Mouse (Mus musculus): ENCODE results near the gene Bola1. TPM values are rescaled to one million over a fixed set of nuclear protein-coding genes. Genes with fewer than 3 reads are reported as not detected.
A peak's percentile ranks its signal among the peaks of the same experiment; 100 is the strongest.

Bola1 gene
- polyA plus RNA-seq, 1 experiment from 2014 or later, result 45.6 TPM

GRCm38 (mm10) chr3:96236834-96237334 is 17.4 kb upstream of the Bola1 start:
- WGBS, result 79% methylated on average over 4 of the region's 4 CpGs
- no peak for ATAC-seq (ENCODE audit: insufficient number of reproducible peaks, low FRiP score)
- peak overlapping the region; percentile 60 for H3K27ac ChIP-seq (ENCODE audit: poor library complexity, severe bottlenecking)

DNA sequence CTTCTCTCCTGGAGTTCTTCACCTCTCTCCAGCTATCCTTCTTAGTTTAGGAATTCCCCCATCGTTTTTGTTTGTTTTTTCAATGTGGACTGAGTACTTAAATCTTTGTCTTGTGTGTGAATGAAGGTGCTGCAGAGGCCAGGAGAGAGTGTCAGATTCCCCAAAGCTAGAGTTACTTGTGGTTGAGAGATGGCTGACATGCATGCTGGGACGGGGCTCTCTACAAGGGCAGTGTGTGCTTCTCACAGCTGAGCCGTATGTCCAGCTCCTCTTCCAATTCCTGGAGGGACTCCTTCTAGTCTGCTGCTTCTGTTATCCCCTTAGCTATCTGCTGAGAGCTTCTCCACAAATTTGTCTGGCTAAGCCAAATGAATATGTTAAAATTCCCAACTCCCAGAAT is 16.3 kb upstream of the Bola1 start:
- WGBS, result 53% methylated on average over 3 of the region's 3 CpGs
- Histone ChIP-seq H3K4me3 (no peak overlapping the region), H3K36me3 (no peaks in the 10 kb centered on the region), H3K9ac (no peak overlapping the region), H3K27me3 (replicated peaks) (no peaks in the 10 kb centered on the region), H3K4me2 (no peak overlapping the region), H3K9me3 (replicated peaks) (no peaks in the 10 kb centered on the region), H3K27ac (ENCODE audit: poor library complexity, severe bottlenecking) (no peak overlapping the region), H3K4me1 (replicated peaks) (peaks cover 21% of the 10 kb centered on the region)
- no peak for ATAC-seq (ENCODE audit: insufficient number of reproducible peaks, low FRiP score)

More at GRCm38 (mm10) chr3:96236834-96237334, 17.4 kb upstream of the Bola1 start:
- H3K36me3 ChIP-seq, result no peaks in the 10 kb centered on the region
- H3K9me3 ChIP-seq (replicated peaks), result no peaks in the 10 kb centered on the region
- peak overlapping the region; percentile 80 for H3K4me2 ChIP-seq
- H3K27me3 ChIP-seq (replicated peaks), result no peaks in the 10 kb centered on the region
- H3K9ac ChIP-seq, result peak overlapping the region; percentile 74
- H3K4me3 ChIP-seq, result peak overlapping the region; percentile 51
- peaks cover 21% of the 10 kb centered on the region for H3K4me1 ChIP-seq (replicated peaks)

GRCm38 (mm10) chr3:96234914-96235313 is 15.4 kb upstream of the Bola1 start:
- H3K9ac ChIP-seq, result no peak overlapping the region
- no peak overlapping the region for H3K4me3 ChIP-seq
- H3K27ac ChIP-seq (ENCODE audit: poor library complexity, severe bottlenecking), result no peak overlapping the region
- no peaks in the 10 kb centered on the region for H3K9me3 ChIP-seq (replicated peaks)
- ATAC-seq (ENCODE audit: insufficient number of reproducible peaks, low FRiP score), result no peak
- no peaks in the 10 kb centered on the region for H3K36me3 ChIP-seq
- WGBS, result 88% methylated on average over 2 of the region's 2 CpGs
- H3K27me3 ChIP-seq (replicated peaks), result no peaks in the 10 kb centered on the region
- no peak overlapping the region for H3K4me2 ChIP-seq
- peaks cover 19% of the 10 kb centered on the region for H3K4me1 ChIP-seq (replicated peaks)

GRCm38 (mm10) chr3:96231758-96232120 is 12.2 kb upstream of the Bola1 start:
- H3K4me3 ChIP-seq, result no peak overlapping the region
- H3K27me3 ChIP-seq (replicated peaks), result no peaks in the 10 kb centered on the region
- no peak overlapping the region for H3K4me2 ChIP-seq
- ATAC-seq (ENCODE audit: insufficient number of reproducible peaks, low FRiP score), result no peak
- H3K4me1 ChIP-seq (replicated peaks), result peaks cover 9% of the 10 kb centered on the region
- no peak overlapping the region for H3K27ac ChIP-seq (ENCODE audit: poor library complexity, severe bottlenecking)
- H3K9ac ChIP-seq, result no peak overlapping the region
- WGBS, result 42% methylated on average over 2 of the region's 2 CpGs
- H3K36me3 ChIP-seq, result no peaks in the 10 kb centered on the region
- H3K9me3 ChIP-seq (replicated peaks), result no peaks in the 10 kb centered on the region

DNA sequence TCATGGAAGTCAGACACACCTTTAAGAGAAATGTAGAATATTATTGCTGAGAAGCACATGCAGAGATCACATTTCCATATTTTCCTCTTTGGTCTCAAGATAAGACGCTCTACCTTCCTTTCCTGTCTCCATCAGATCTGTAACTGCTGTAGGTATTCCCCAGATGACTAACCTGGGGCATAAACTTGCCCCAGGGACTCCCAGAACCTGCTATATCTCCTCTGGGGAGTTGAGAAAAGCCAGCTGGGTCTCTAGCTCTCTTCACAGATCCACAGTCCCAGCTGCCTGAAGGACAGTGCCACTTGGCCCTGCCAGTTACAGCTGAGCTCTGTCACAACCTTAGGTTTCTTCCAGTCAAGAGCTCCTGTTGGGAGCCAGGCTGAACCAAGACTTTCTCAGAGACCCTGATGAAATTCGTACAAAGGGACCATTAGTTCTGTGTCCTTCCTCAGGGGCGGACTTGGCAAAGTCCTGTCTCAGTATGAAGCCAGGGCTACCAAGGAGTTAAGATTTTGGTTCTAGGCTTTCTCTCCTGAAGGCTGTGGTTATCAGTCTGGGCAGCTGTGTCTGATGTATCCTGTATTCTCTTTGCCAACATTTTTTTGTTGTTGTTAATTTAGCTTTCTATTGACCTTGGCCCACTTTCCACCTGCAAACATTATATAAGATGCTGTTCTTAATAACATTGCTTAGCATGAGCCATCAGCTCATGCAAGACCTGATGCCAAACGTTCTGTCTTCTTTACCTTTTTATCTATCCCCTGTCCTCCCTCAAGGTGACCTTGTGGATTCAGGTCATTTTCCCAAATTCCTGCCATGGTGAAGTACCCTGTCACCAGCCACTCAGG is 11.6 kb upstream of the Bola1 start:
- Histone ChIP-seq H3K4me1 (replicated peaks) (peaks cover 13% of the 10 kb centered on the region; the same call in 1 of the 2 replicates), H3K9me3 (replicated peaks) (no peaks in the 10 kb centered on the region), H3K9ac (no peak overlapping the region), H3K4me3 (no peak overlapping the region), H3K36me3 (no peaks in the 10 kb centered on the region), H3K27ac (ENCODE audit: poor library complexity, severe bottlenecking) (no peak overlapping the region), H3K4me2 (no peak overlapping the region), H3K27me3 (replicated peaks) (no peaks in the 10 kb centered on the region)
- WGBS, result 65% methylated on average over 4 of the region's 4 CpGs
- ATAC-seq (ENCODE audit: insufficient number of reproducible peaks, low FRiP score), result no peak

- H3K4me2 ChIP-seq, result no peak overlapping the region
- no peaks in the 10 kb centered on the region for H3K36me3 ChIP-seq
- no peak overlapping the region for H3K9ac ChIP-seq
- H3K27ac ChIP-seq (ENCODE audit: poor library complexity, severe bottlenecking), result no peak overlapping the region
- WGBS, result 53% methylated on average over 2 of the region's 2 CpGs
- H3K9me3 ChIP-seq (replicated peaks), result no peaks in the 10 kb centered on the region
- no peak overlapping the region for H3K4me3 ChIP-seq
- peaks cover 16% of the 10 kb centered on the region for H3K4me1 ChIP-seq (replicated peaks)
- ATAC-seq (ENCODE audit: insufficient number of reproducible peaks, low FRiP score), result no peak
- H3K27me3 ChIP-seq (replicated peaks), result no peaks in the 10 kb centered on the region
Observed at GRCm38 (mm10) chr3:96230404-96230803, 10.9 kb upstream of the Bola1 start.

- Histone ChIP-seq H3K9ac (no peak overlapping the region), H3K27me3 (replicated peaks) (no peaks in the 10 kb centered on the region), H3K4me1 (replicated peaks) (peaks cover 24% of the 10 kb centered on the region), H3K9me3 (replicated peaks) (no peaks in the 10 kb centered on the region), H3K27ac (ENCODE audit: poor library complexity, severe bottlenecking) (no peak overlapping the region), H3K4me3 (no peak overlapping the region), H3K36me3 (no peaks in the 10 kb centered on the region), H3K4me2 (no peak overlapping the region)
- 71% methylated on average over 2 of the region's 2 CpGs for WGBS
- no peak for ATAC-seq (ENCODE audit: insufficient number of reproducible peaks, low FRiP score)
Observed at GRCm38 (mm10) chr3:96228828-96229227, 9.3 kb upstream of the Bola1 start.

DNA sequence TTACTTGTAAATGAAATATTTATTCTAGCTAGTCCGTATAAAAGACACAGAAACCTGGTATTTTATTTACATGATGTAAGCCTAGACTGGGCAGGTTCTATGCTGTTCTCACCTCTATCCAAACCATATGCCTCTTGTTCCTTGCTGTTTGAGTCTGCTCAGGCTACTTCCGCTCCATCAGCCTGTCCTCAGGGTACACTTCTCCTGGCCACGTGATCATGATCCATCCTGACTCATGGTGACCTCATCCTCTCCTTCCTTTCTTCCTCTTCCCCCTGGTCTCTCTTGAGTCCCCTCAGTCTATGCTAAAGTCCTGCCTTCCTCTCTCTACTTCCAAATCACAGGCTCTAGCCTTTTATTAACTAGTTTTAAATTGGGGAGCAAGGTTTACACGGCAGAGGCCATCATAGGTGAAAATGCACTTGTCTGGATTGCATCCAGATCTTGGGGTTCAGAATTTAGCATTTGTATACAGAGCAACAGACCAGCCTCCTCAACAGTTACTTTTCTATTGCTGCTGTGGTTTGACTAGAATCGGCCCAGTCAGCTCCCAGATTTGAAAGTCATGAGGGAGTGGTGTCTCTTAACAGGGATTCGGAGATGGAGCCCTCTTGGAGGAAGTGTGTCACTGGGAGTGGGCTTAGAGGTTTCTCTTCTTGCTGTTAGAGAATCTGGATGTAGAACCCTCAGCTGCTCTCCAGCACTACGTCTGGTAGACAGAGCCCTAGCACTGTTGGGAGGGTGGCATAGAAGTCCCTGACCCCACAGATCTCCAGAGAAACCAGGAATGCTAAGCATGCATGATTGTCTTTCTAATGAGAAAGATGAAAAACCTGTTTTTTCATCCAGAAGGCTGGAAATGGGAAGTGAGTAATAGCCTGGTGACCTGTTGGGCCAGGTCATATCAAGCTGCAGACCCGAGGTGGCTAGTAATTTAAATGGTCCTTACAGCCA is 7.5 kb upstream of the Bola1 start:
- no peaks in the 10 kb centered on the region for H3K36me3 ChIP-seq
- H3K27me3 ChIP-seq (replicated peaks), result no peaks in the 10 kb centered on the region
- 60% methylated on average over 8 of the region's 8 CpGs for WGBS
- no peak overlapping the region for H3K4me2 ChIP-seq
- ATAC-seq (ENCODE audit: insufficient number of reproducible peaks, low FRiP score), result 0 out of 2 replicates have a peak, but pooled peaks have one; percentile 7
- peaks cover 37% of the 10 kb centered on the region for H3K4me1 ChIP-seq (replicated peaks)
- H3K9me3 ChIP-seq (replicated peaks), result no peaks in the 10 kb centered on the region
- H3K9ac ChIP-seq, result no peak overlapping the region
- no peak overlapping the region for H3K27ac ChIP-seq (ENCODE audit: poor library complexity, severe bottlenecking)
- H3K4me3 ChIP-seq, result no peak overlapping the region

DNA sequence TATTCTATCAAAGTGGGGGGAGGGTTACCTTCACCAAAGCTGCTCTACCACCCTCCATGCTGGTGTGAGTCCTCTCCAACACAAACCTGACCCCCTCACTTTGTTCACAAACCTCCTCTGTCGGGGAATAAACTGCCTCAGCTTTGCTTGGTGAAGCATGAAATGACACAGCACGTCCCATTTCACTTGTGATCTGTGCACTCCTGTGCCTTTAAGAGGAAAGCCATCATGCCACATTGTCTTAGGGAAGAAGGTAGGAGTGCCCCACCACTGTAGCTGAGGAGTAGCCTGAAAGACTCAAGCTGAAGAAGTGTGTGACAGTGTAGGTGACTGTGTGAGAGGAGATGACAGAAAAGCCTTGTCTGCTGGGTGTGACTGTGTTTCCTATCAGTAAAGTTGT is 5.9 kb upstream of the Bola1 start:
- ATAC-seq (ENCODE audit: insufficient number of reproducible peaks, low FRiP score), result no peak
- H3K4me2 ChIP-seq, result no peak overlapping the region
- no peaks in the 10 kb centered on the region for H3K9me3 ChIP-seq (replicated peaks)
- no peaks in the 10 kb centered on the region for H3K36me3 ChIP-seq
- peak overlapping the region; percentile 58; the same call in 1 of the 2 replicates for H3K9ac ChIP-seq
- 48% methylated on average over 2 of the region's 2 CpGs for WGBS
- H3K27me3 ChIP-seq (replicated peaks), result no peaks in the 10 kb centered on the region
- no peak overlapping the region for H3K4me3 ChIP-seq
- H3K27ac ChIP-seq (ENCODE audit: poor library complexity, severe bottlenecking), result no peak overlapping the region
- peaks cover 44% of the 10 kb centered on the region for H3K4me1 ChIP-seq (replicated peaks)

DNA sequence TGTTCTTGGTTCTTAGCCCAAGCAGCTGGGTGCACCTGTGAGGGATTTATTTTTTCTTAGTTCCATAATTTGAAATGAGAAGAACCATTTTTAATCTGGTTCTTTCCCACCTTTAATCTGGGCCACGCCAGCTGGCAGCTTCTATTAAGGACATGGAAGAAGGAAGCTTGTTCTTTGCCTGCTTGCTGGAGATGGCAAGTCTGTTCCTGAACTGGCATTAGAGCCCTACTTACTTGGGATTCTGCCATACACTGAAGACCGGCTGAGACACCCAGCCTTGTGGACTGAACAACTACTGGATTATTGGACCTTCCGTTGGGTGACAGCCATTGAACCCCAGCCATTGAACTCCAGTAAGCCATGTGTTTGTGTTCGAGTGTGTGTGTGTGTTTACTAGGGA is 3.3 kb upstream of the Bola1 start:
- Histone ChIP-seq H3K4me2 (no peak overlapping the region), H3K36me3 (no peaks in the 10 kb centered on the region), H3K9ac (no peak overlapping the region), H3K27ac (ENCODE audit: poor library complexity, severe bottlenecking) (no peak overlapping the region), H3K9me3 (replicated peaks) (no peaks in the 10 kb centered on the region), H3K4me3 (no peak overlapping the region), H3K4me1 (replicated peaks) (peaks cover 49% of the 10 kb centered on the region), H3K27me3 (replicated peaks) (no peaks in the 10 kb centered on the region)
- WGBS, result 87% methylated on average over 4 of the region's 4 CpGs
- no peak for ATAC-seq (ENCODE audit: insufficient number of reproducible peaks, low FRiP score)

DNA sequence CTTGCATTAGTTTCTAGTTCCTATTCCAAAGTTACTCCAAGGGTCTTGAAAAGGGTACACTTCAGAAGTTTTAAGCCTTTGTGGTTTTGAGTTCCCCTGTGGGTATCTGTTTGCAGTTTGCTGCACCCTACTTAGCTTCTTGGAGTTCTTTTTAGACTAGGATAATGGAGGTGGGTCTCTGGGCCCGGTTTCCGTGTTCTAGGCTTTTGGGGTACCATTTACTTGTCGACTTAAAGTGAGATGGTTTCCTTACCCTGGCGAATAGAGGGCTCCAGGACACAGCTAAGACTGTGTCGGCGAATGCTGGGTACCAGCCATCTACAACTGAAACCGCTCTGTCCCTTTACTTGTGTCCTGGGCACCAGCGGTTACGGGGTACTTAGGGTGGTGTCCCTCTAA is 2.1 kb upstream of the Bola1 start:
- peak overlapping the region; percentile 100 for H3K27ac ChIP-seq (ENCODE audit: poor library complexity, severe bottlenecking)
- WGBS, result 30% methylated on average over 9 of the region's 9 CpGs
- H3K27me3 ChIP-seq (replicated peaks), result no peaks in the 10 kb centered on the region
- H3K4me3 ChIP-seq, result peak overlapping the region; percentile 79
- peaks cover 43% of the 10 kb centered on the region for H3K4me1 ChIP-seq (replicated peaks)
- no peaks in the 10 kb centered on the region for H3K36me3 ChIP-seq
- ATAC-seq (ENCODE audit: insufficient number of reproducible peaks, low FRiP score), result no peak
- peak overlapping the region; percentile 90 for H3K4me2 ChIP-seq
- no peaks in the 10 kb centered on the region for H3K9me3 ChIP-seq (replicated peaks)
- peak overlapping the region; percentile 90 for H3K9ac ChIP-seq
